Mouse (Mus musculus): ENCODE results near the gene Cpb2. TPM values are rescaled to one million over a fixed set of nuclear protein-coding genes. Genes with fewer than 3 reads are reported as not detected.

Cpb2 gene
- total RNA-seq, 4 experiments from 2014 or later = not detected

Small RNA genes within 50 kb of the gene (microRNA-seq; reads per million reads assigned to microRNA genes)
- gene Gm44482 = 0 reads per million in 2 experiments

Other genes starting within 250 kb of the Cpb2 start
- gene Rubcnl, start 226.3 kb upstream of the Cpb2 start, total RNA-seq (2022) = 1 to 10 TPM in 2 of 4 experiments, under 1 TPM in 2; 0.87 to 3.1 (median 1.8) TPM
- not detected for gene Lrrc63, start 111.4 kb upstream of the Cpb2 start, total RNA-seq (2022)
- 10 to 100 TPM in 2 of 4 experiments, 1 to 10 TPM in 2; 5.1 to 23.3 (median 13.0) TPM for gene Lcp1, start 111.2 kb upstream of the Cpb2 start, total RNA-seq (2022)
- gene Zc3h13, start 42.1 kb downstream of the Cpb2 start, total RNA-seq (2022) = 10 to 100 TPM; 44.6 to 55.0 (median 47.8) TPM
- gene Siah3, start 213.7 kb downstream of the Cpb2 start, total RNA-seq (2022) = 1 to 10 TPM; 6.9 to 8.0 (median 7.8) TPM